Mouse (Mus musculus) midbrain, embryonic 14.5 days (tissue): Measurements from ENCODE around the gene Ptprs. TPM values are rescaled to one million over a fixed set of nuclear protein-coding genes. Genes with fewer than 3 reads are reported as not detected.

Source experiments
- ATAC-seq: fragments of 200-750 bp; cut with Nextera tagmentation; 2 replicates; pipeline ENCODE4 v1.8.0; 2017; ENCODE audit warnings: moderate number of reproducible peaks, moderate library complexity; ENCODE audit not compliant: low FRiP score, low TSS enrichment
- DNase-seq: peaks from one replicate; pipeline ENCODE4 v3.0.0-alpha.2; 2015
- H3K27ac ChIP-seq: fragments of 300-500 bp; sonication (generic); replicated peaks from 2 replicates; pipeline ENCODE4 v1.5.1; 2014; ENCODE audit warnings: mild to moderate bottlenecking, low read depth, low read length, moderate library complexity
- H3K27me3 ChIP-seq: fragments of 300-500 bp; sonication (generic); 2 replicates; pipeline ENCODE4 v1.6.1; 2014; ENCODE audit warnings: low read length, control low read depth, mixed read lengths; ENCODE audit not compliant: control insufficient read depth, insufficient read depth
- H3K36me3 ChIP-seq: fragments of 300-500 bp; sonication (generic); 2 replicates; pipeline ENCODE4 v1.6.1; 2014; ENCODE audit warnings: low read length, control low read depth; ENCODE audit not compliant: control insufficient read depth, insufficient read depth
- H3K4me1 ChIP-seq: fragments of 300-500 bp; sonication (generic); 2 replicates; pipeline ENCODE4 v1.6.1; 2014; ENCODE audit warnings: mild to moderate bottlenecking, antibody characterized with exemption, low read length, control low read depth; ENCODE audit not compliant: control insufficient read depth, insufficient read depth
- H3K4me2 ChIP-seq: fragments of 300-500 bp; sonication (generic); 2 replicates; pipeline ENCODE4 v1.6.1; 2014; ENCODE audit warnings: mild to moderate bottlenecking, low read length, moderate library complexity
- H3K4me3 ChIP-seq: fragments of 300-500 bp; sonication (generic); replicated peaks from 2 replicates; pipeline ENCODE4 v1.5.1; 2014; ENCODE audit warnings: low read depth, low read length
- H3K9ac ChIP-seq: fragments of 300-500 bp; sonication (generic); replicated peaks from 2 replicates; pipeline ENCODE4 v1.6.1; 2014; ENCODE audit warnings: mild to moderate bottlenecking, low read length, moderate library complexity
- H3K9me3 ChIP-seq: fragments of 300-500 bp; sonication (generic); 2 replicates; pipeline ENCODE4 v1.6.1; 2016; ENCODE audit warnings: low read length, control low read depth, mixed read lengths; ENCODE audit not compliant: control insufficient read depth
- WGBS: fragments of 180-500 bp; shearing (Covaris S2); extraction: QIAGEN DNeasy Blood & Tissue Kit; methylation state at CpG from one replicate; pipeline ENCODE4 v1.1.7; 2014; 5-methylcytosine and 5-hydroxymethylcytosine counted together
- polyA plus RNA-seq: library from polyadenylated mRNA; unstranded; fragments of >200 nt; fragmentation: Nextera tagmentation; extraction: Ambion mirVana; gene quantifications from 2 replicates; pipeline ENCODE4 v1.2.1, GENCODE M21; 2014

Ptprs gene
- polyA plus RNA-seq, 1 experiment from 2014 or later = 304 TPM

DNA sequence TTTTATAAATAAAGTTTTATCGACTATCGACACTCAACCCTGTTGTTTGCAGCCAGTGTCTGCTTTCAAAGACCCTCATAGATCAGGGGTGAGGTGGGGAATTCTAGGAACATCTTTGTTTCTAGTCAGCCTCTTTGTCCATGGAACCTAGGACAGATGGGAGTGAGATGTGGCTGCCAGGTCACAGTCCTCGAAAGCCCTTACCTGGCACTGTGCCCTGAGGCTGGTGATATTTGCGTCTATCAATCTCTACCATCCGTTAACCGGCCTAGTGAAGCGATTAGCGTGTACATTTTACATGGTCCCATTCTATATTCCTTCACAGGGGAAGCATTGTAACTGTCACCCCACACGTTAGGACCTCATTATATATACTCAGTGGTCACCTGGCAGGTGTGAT, 9.6 kb upstream of the Ptprs start:
- 94% methylated on average over 9 of the region's 9 CpGs for WGBS
- Histone ChIP-seq H3K27ac (0 out of 2 replicates have a peak overlapping the region, but pooled peaks have one; percentile 20), H3K27me3 (no peaks in the 10 kb centered on the region), H3K4me2 (no peak overlapping the region), H3K4me3 (no peak overlapping the region), H3K9me3 (no peaks in the 10 kb centered on the region), H3K9ac (no peak overlapping the region), H3K4me1 (peaks cover 24% of the 10 kb centered on the region), H3K36me3 (no peaks in the 10 kb centered on the region)
- ATAC-seq (no peak), DNase-seq (no peak)

DNA sequence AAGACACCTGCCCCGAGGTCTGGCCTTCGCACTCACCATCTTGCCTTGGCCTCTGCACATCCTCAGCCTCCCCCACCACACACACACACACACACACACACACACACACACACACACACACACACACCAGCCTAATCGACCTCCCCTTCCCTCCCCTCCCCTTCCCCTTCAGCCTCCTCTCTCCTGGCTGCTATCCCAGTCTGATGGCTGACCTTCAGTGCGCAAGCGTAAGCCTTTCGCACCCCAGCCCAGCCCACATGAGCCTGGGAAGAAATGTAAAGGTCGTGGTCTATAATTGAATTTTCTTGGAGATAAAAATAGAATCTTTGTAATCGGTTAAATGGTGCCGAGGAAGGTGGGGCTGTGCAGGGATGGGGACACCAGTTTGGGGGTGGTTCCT, 8.8 kb upstream of the Ptprs start:
- DNase-seq (peak; percentile 65), ATAC-seq (no peak)
- H3K9me3 ChIP-seq = no peaks in the 10 kb centered on the region
- H3K4me1 ChIP-seq = peaks cover 24% of the 10 kb centered on the region
- no peaks in the 10 kb centered on the region for H3K27me3 ChIP-seq
- H3K36me3 ChIP-seq = no peaks in the 10 kb centered on the region
- no peak overlapping the region for H3K4me3 ChIP-seq
- no peak overlapping the region for H3K9ac ChIP-seq
- H3K27ac ChIP-seq = 0 out of 2 replicates have a peak overlapping the region, but pooled peaks have one; percentile 20
- no peak overlapping the region for H3K4me2 ChIP-seq
- 61% methylated on average over 9 of the region's 9 CpGs for WGBS

DNA sequence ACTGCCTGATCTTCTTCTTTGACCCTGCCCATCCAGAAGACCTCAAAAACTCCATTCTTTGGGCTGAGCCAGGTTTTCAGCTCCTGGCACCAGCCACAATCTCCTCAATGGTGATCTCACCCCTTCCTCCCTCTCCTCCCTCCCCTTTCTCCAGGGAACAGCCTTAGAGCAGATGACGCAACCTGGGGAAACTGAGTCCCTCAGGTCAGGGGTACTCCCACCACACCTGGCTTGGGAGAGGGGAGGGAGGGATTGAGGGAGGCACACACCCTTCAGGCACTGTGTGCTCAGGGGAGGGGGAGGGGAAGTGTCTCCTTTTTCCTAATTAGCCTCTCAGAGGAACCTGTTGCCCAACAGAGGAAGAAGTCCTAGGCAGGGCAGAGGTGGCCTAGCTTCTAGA, 6.4 kb upstream of the Ptprs start:
- Histone ChIP-seq H3K4me3 (no peak overlapping the region), H3K9ac (no peak overlapping the region), H3K9me3 (no peaks in the 10 kb centered on the region), H3K27ac (no peak overlapping the region), H3K36me3 (no peaks in the 10 kb centered on the region), H3K27me3 (no peaks in the 10 kb centered on the region), H3K4me1 (peaks cover 12% of the 10 kb centered on the region), H3K4me2 (no peak overlapping the region)
- no peak for DNase-seq
- 100% methylated on average over 1 of the region's 1 CpGs for WGBS
- no peak for ATAC-seq

- Histone ChIP-seq H3K36me3 (no peaks in the 10 kb centered on the region), H3K4me1 (no peaks in the 10 kb centered on the region), H3K9me3 (no peaks in the 10 kb centered on the region), H3K9ac (no peak overlapping the region), H3K4me2 (no peak overlapping the region), H3K27me3 (no peaks in the 10 kb centered on the region), H3K4me3 (no peak overlapping the region), H3K27ac (no peak overlapping the region)
- peak; percentile 82 for DNase-seq
- ATAC-seq = no peak
- 12% methylated on average over 6 of the region's 6 CpGs for WGBS
These were observed 3.1 kb upstream of the Ptprs start for GRCm38 (mm10) chr17:56479358-56479757.

DNA sequence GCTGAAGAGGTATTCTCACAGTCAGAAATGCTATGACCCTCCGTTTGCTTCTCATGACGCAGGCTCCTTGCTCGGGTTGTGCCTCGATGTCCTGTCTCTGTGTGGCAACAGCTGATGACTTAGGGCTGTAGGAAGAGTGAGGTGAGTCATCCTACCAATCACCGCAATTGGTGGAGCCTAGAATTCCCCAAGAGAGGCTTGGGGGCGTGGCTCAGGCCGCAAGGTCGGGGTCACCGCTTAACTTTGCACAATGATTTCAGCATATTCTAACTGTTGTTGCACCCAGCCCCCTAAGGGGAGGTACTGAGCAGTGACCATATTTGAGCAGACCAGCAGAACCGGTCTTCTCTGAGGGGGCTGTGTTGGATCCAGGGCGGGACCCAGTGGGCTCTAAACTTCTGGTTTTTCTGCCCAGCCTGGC, 1.9 kb upstream of the Ptprs start:
- H3K27ac ChIP-seq = no peak overlapping the region
- H3K4me2 ChIP-seq = no peak overlapping the region
- DNase-seq (no peak), ATAC-seq (no peak)
- WGBS = 68% methylated on average over 11 of the region's 11 CpGs
- no peak overlapping the region for H3K4me3 ChIP-seq
- peaks cover 10% of the 10 kb centered on the region for H3K4me1 ChIP-seq
- H3K36me3 ChIP-seq = no peaks in the 10 kb centered on the region
- H3K27me3 ChIP-seq = no peaks in the 10 kb centered on the region
- H3K9ac ChIP-seq = no peak overlapping the region
- H3K9me3 ChIP-seq = no peaks in the 10 kb centered on the region

DNA sequence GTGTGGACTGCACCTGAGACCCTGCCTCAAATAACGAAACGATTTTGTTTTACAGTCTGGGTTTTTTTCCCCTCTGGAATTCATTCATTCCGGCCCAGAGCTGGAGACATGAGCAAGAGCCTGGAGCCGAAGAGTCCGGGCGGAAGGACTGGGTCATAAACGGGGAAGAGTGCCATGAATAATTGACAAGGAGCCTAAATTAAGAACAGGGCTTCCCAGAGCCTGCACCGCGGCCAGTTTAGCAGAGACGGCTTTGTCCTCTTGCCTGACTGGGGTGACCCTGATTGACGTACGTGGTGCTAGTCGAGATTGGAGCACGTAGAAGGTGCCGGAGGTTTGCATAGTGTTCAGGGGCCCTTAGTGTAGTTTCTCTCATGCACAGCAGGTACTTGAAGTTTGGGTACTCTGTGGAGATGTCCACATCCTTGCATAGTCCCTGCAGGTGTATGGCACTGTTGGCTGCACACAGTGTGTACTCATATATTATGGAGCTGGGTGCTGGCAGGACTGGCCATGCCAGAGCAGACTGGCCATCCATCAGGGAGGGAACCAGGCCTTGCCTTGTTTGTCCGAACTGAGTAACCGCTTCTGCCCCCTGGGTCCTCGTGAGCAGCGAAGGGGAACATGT, 1.0 kb upstream of the Ptprs start:
- H3K4me3 ChIP-seq = no peak overlapping the region
- H3K9ac ChIP-seq = no peak overlapping the region
- no peak for DNase-seq
- H3K9me3 ChIP-seq = no peaks in the 10 kb centered on the region
- 78% methylated on average over 19 of the region's 19 CpGs for WGBS
- ATAC-seq = no peak
- peaks cover 16% of the 10 kb centered on the region for H3K4me1 ChIP-seq
- H3K27me3 ChIP-seq = no peaks in the 10 kb centered on the region
- no peak overlapping the region for H3K27ac ChIP-seq
- H3K36me3 ChIP-seq = no peaks in the 10 kb centered on the region
- H3K4me2 ChIP-seq = no peak overlapping the region

DNA sequence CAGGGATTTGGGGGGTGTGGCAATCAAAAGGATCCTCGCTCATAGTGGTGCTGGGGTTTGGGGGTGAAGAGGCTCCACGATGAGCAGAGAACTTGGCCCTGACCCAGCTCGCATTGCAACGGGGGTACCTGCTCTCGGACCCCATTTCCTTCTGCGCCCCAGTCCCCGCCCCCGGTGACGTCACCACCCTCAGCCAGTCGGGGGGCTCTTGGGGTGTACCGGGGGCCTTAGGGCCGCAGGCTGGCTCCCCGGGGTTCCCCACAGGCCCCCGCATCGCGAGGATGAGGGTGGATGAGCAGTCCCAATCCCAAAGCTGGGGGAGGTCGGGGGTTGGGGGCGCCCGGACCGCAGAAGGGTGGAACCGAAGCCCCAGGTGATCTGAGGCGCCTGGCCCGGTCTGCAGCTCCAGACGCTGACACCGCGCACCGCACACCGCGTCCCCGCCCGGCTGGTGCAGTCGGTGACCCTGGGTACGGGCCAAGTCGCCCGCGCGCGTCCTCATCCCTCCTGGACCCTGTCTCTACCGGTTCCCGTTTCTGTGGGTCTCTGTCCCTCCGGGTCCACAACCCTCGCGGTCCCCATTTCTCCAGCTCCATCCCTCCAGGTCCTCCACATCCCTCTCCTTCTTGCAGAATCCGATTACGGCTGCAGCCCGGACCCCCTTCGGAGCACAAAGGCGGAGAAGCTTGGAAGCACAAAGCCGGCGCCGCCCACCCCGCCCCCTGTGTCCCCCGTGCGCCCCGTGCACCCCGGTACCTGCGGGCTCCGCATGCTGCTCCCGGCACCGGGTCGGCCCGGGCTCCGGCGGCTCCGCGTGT, 490 bp downstream of the Ptprs start:
- Histone ChIP-seq H3K4me1 (peaks cover 24% of the 10 kb centered on the region), H3K9me3 (no peaks in the 10 kb centered on the region), H3K27ac (peak overlapping the region; percentile 99), H3K4me2 (peak overlapping the region; percentile 99), H3K4me3 (peak overlapping the region; percentile 92), H3K27me3 (no peaks in the 10 kb centered on the region), H3K9ac (peak overlapping the region; percentile 99), H3K36me3 (no peaks in the 10 kb centered on the region)
- WGBS = under 1% methylated on average over 66 of the region's 66 CpGs
- ATAC-seq = peak; percentile 40
- DNase-seq = peak; percentile 80

DNA sequence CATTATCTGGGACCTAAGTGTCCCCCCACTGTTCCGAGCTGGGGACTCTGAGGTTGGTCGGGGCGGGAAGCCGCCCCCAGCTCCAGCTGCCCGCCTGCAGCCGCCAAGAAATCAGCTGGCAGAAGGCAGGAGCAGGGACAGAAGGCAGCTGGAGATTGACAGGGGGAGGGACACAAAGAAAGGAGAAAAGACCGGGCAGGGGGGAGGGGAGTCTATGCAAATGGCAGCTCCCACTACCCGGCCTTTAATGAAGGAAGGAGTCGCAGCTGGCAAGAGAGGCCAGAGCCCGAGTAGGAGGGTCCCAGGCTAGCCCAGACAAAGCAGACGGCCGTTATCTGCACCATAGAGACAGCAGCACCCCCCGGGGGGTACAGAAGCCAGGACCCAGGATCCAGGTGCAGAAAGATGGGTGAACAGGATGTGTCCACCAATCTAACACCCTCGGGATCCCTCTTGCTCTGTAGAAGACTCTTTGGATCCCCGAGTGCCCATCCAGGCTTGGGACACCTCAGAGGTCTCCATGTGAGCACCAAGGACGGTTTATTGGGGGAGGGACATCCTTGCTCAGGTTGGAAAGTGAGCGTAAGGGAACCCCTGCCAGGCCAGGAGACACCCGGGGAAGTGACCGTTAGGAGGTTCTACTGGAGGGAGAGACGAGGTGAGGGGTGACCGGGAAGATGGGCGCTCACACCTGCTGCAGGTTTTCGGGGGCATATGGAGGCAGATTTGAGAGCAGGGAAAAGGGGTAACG, 1.3 kb downstream of the Ptprs start:
- no peaks in the 10 kb centered on the region for H3K36me3 ChIP-seq
- H3K9ac ChIP-seq = peak overlapping the region; percentile 99
- H3K4me1 ChIP-seq = peaks cover 32% of the 10 kb centered on the region
- no peaks in the 10 kb centered on the region for H3K27me3 ChIP-seq
- DNase-seq = peak; percentile 90
- no peaks in the 10 kb centered on the region for H3K9me3 ChIP-seq
- peak; percentile 39 for ATAC-seq
- H3K4me3 ChIP-seq = peak overlapping the region; percentile 92
- H3K4me2 ChIP-seq = peak overlapping the region; percentile 99
- 1% methylated on average over 24 of the region's 24 CpGs for WGBS
- peak overlapping the region; percentile 99 for H3K27ac ChIP-seq
